Mouse (Mus musculus): Measurements from ENCODE around the gene Gpn3. TPM values are rescaled to one million over a fixed set of nuclear protein-coding genes. Genes with fewer than 3 reads are reported as not detected.
A peak's percentile ranks its signal among the peaks of the same experiment; 100 is the strongest.

Gene Gpn3
- polyA plus RNA-seq, 1 experiment from 2014 or later, result 57.0 TPM

- Histone ChIP-seq H3K4me2 (ENCODE audit: low read depth, low read length) (no peak overlapping the region), H3K27me3 (ENCODE audit: control insufficient read depth, insufficient read depth, low read length) (no peaks in the 10 kb centered on the region), H3K9ac (ENCODE audit: low read length) (no peak overlapping the region), H3K36me3 (ENCODE audit: control insufficient read depth, insufficient read depth, low read length) (no peaks in the 10 kb centered on the region), H3K4me3 (replicated peaks; ENCODE audit: low read length) (no peak overlapping the region), H3K9me3 (replicated peaks; ENCODE audit: control insufficient read depth, low read length) (no peaks in the 10 kb centered on the region), H3K27ac (ENCODE audit: low read length) (no peak overlapping the region), H3K4me1 (ENCODE audit: control insufficient read depth, insufficient read depth, low read length) (no peaks in the 10 kb centered on the region)
- whole genome bisulfite sequencing, result 51% methylated on average over 7 of the region's 7 CpGs
- no peak for ATAC-seq (ENCODE audit: insufficient read depth, low FRiP score)
These were observed 27.9 kb upstream of the Gpn3 start for GRCm38 (mm10) chr5:122343768-122344167.

- Histone ChIP-seq H3K9me3 (replicated peaks; ENCODE audit: control insufficient read depth, low read length) (no peaks in the 10 kb centered on the region), H3K9ac (ENCODE audit: low read length) (no peak overlapping the region), H3K27me3 (ENCODE audit: control insufficient read depth, insufficient read depth, low read length) (no peaks in the 10 kb centered on the region), H3K4me1 (ENCODE audit: control insufficient read depth, insufficient read depth, low read length) (no peaks in the 10 kb centered on the region), H3K4me3 (replicated peaks; ENCODE audit: low read length) (no peak overlapping the region), H3K27ac (ENCODE audit: low read length) (no peak overlapping the region), H3K36me3 (ENCODE audit: control insufficient read depth, insufficient read depth, low read length) (no peaks in the 10 kb centered on the region), H3K4me2 (ENCODE audit: low read depth, low read length) (no peak overlapping the region)
- peak; percentile 37; the same call in 1 of the 2 replicates for ATAC-seq (ENCODE audit: insufficient read depth, low FRiP score)
- 4% methylated on average over 5 of the region's 5 CpGs for WGBS
These were observed 27.4 kb upstream of the Gpn3 start for GRCm38 (mm10) chr5:122344260-122344659.

GRCm38 (mm10) chr5:122345777-122346176 is 25.9 kb upstream of the Gpn3 start:
- Histone ChIP-seq H3K9ac (ENCODE audit: low read length) (no peak overlapping the region), H3K36me3 (ENCODE audit: control insufficient read depth, insufficient read depth, low read length) (no peaks in the 10 kb centered on the region), H3K4me1 (ENCODE audit: control insufficient read depth, insufficient read depth, low read length) (no peaks in the 10 kb centered on the region), H3K27ac (ENCODE audit: low read length) (no peak overlapping the region), H3K27me3 (ENCODE audit: control insufficient read depth, insufficient read depth, low read length) (no peaks in the 10 kb centered on the region), H3K4me3 (replicated peaks; ENCODE audit: low read length) (no peak overlapping the region), H3K4me2 (ENCODE audit: low read depth, low read length) (no peak overlapping the region), H3K9me3 (replicated peaks; ENCODE audit: control insufficient read depth, low read length) (no peaks in the 10 kb centered on the region)
- ATAC-seq (ENCODE audit: insufficient read depth, low FRiP score), result no peak
- WGBS, result 80% methylated on average over 4 of the region's 4 CpGs

- Histone ChIP-seq H3K4me2 (ENCODE audit: low read depth, low read length) (peak within 1 kb of the TSS; percentile 91), H3K27ac (ENCODE audit: low read length) (peak within 1 kb of the TSS; percentile 69), H3K4me1 (ENCODE audit: control insufficient read depth, insufficient read depth, low read length) (peaks cover 6% of the 10 kb centered on the region; the same call in 1 of the 2 replicates), H3K9ac (ENCODE audit: low read length) (peak within 1 kb of the TSS; percentile 96), H3K9me3 (replicated peaks; ENCODE audit: control insufficient read depth, low read length) (no peaks in the 10 kb centered on the region), H3K27me3 (ENCODE audit: control insufficient read depth, insufficient read depth, low read length) (no peaks in the 10 kb centered on the region), H3K36me3 (ENCODE audit: control insufficient read depth, insufficient read depth, low read length) (no peaks in the 10 kb centered on the region), H3K4me3 (replicated peaks; ENCODE audit: low read length) (peak within 1 kb of the TSS; percentile 96)
- WGBS, result under 1% methylated on average over 51 of the region's 51 CpGs
- peak; percentile 92 for ATAC-seq (ENCODE audit: insufficient read depth, low FRiP score)
These were observed 17.7 kb upstream of the Gpn3 start, which contains the start of the genes Rad9b and Vps29 for GRCm38 (mm10) chr5:122353807-122354491. Rad9b (minus strand) TSS chr5:122354233. Vps29 (plus strand) TSS chr5:122354369.

GRCm38 (mm10) chr5:122354492-122355067 is 17.1 kb upstream of the Gpn3 start:
- WGBS, result under 1% methylated on average over 57 of the region's 57 CpGs
- ATAC-seq (ENCODE audit: insufficient read depth, low FRiP score), result peak; percentile 66; the same call in 1 of the 2 replicates

GRCm38 (mm10) chr5:122372192-122372769 is 605 bp downstream of the Gpn3 start, which contains the start of gene Fam216a:
Fam216a (minus strand) TSS chr5:122372364.
- H3K4me1 ChIP-seq (ENCODE audit: control insufficient read depth, insufficient read depth, low read length), result peaks cover 10% of the 10 kb centered on the region
- WGBS, result under 1% methylated on average over 53 of the region's 53 CpGs
- peaks cover 8% of the 10 kb centered on the region; the same call in 1 of the 2 replicates for H3K36me3 ChIP-seq (ENCODE audit: control insufficient read depth, insufficient read depth, low read length)
- no peaks in the 10 kb centered on the region for H3K27me3 ChIP-seq (ENCODE audit: control insufficient read depth, insufficient read depth, low read length)
- peak within 1 kb of the TSS; percentile 95 for H3K27ac ChIP-seq (ENCODE audit: low read length)
- no peaks in the 10 kb centered on the region for H3K9me3 ChIP-seq (replicated peaks; ENCODE audit: control insufficient read depth, low read length)
- peak within 1 kb of the TSS; percentile 88 for H3K4me3 ChIP-seq (replicated peaks; ENCODE audit: low read length)
- H3K4me2 ChIP-seq (ENCODE audit: low read depth, low read length), result peak within 1 kb of the TSS; percentile 94
- peak within 1 kb of the TSS; percentile 91 for H3K9ac ChIP-seq (ENCODE audit: low read length)
- ATAC-seq (ENCODE audit: insufficient read depth, low FRiP score), result peak; percentile 95

More at GRCm38 (mm10) chr5:122354492-122355067, 17.1 kb upstream of the Gpn3 start:
- peaks cover 6% of the 10 kb centered on the region; the same call in 1 of the 2 replicates for H3K4me1 ChIP-seq (ENCODE audit: control insufficient read depth, insufficient read depth, low read length)
- peak overlapping the region; percentile 96 for H3K9ac ChIP-seq (ENCODE audit: low read length)
- H3K4me2 ChIP-seq (ENCODE audit: low read depth, low read length), result peak overlapping the region; percentile 85
- H3K27ac ChIP-seq (ENCODE audit: low read length), result peak overlapping the region; percentile 57
- 0 out of 2 replicates have a peak, but pooled peaks cover 3% of the 10 kb centered on the region for H3K36me3 ChIP-seq (ENCODE audit: control insufficient read depth, insufficient read depth, low read length)
- H3K27me3 ChIP-seq (ENCODE audit: control insufficient read depth, insufficient read depth, low read length), result no peaks in the 10 kb centered on the region
- H3K4me3 ChIP-seq (replicated peaks; ENCODE audit: low read length), result peak overlapping the region; percentile 96
- H3K9me3 ChIP-seq (replicated peaks; ENCODE audit: control insufficient read depth, low read length), result no peaks in the 10 kb centered on the region

GRCm38 (mm10) chr5:122372878-122373277 is 1.2 kb downstream of the Gpn3 start:
- Histone ChIP-seq H3K4me1 (ENCODE audit: control insufficient read depth, insufficient read depth, low read length) (peaks cover 10% of the 10 kb centered on the region), H3K4me3 (replicated peaks; ENCODE audit: low read length) (peak overlapping the region; percentile 88), H3K36me3 (ENCODE audit: control insufficient read depth, insufficient read depth, low read length) (peaks cover 2% of the 10 kb centered on the region; the same call in 1 of the 2 replicates), H3K4me2 (ENCODE audit: low read depth, low read length) (peak overlapping the region; percentile 94), H3K27me3 (ENCODE audit: control insufficient read depth, insufficient read depth, low read length) (no peaks in the 10 kb centered on the region), H3K9me3 (replicated peaks; ENCODE audit: control insufficient read depth, low read length) (no peaks in the 10 kb centered on the region), H3K27ac (ENCODE audit: low read length) (peak overlapping the region; percentile 95), H3K9ac (ENCODE audit: low read length) (peak overlapping the region; percentile 91)
- 6% methylated on average over 5 of the region's 5 CpGs for WGBS
- ATAC-seq (ENCODE audit: insufficient read depth, low FRiP score), result no peak

- no peak overlapping the region for H3K9ac ChIP-seq (ENCODE audit: low read length)
- no peaks in the 10 kb centered on the region for H3K9me3 ChIP-seq (replicated peaks; ENCODE audit: control insufficient read depth, low read length)
- H3K27me3 ChIP-seq (ENCODE audit: control insufficient read depth, insufficient read depth, low read length), result no peaks in the 10 kb centered on the region
- H3K4me3 ChIP-seq (replicated peaks; ENCODE audit: low read length), result no peak overlapping the region
- H3K4me1 ChIP-seq (ENCODE audit: control insufficient read depth, insufficient read depth, low read length), result peaks cover 7% of the 10 kb centered on the region; the same call in 1 of the 2 replicates
- H3K27ac ChIP-seq (ENCODE audit: low read length), result no peak overlapping the region
- ATAC-seq (ENCODE audit: insufficient read depth, low FRiP score), result no peak
- H3K4me2 ChIP-seq (ENCODE audit: low read depth, low read length), result no peak overlapping the region
- 87% methylated on average over 4 of the region's 4 CpGs for WGBS
- H3K36me3 ChIP-seq (ENCODE audit: control insufficient read depth, insufficient read depth, low read length), result peaks cover 11% of the 10 kb centered on the region
These were observed 5.6 kb downstream of the Gpn3 start for GRCm38 (mm10) chr5:122377101-122377833.

All from stomach, embryonic 16.5 days (tissue).